Mouse (Mus musculus) olfactory bulb, adult 2 months (tissue): ENCODE measurements at regions not wholly inside any gene's neighbourhood (a gene's known extent, or its start where the extent isn't known, plus 50 kb on each side); places are given as distances from the start of the nearest gene placed in this dataset.

Experiments used
- CTCF ChIP-seq: fragments of 200-500 bp; IDR thresholded peaks from 2 replicates; pipeline ENCODE4 v1.5.1; 2012; ENCODE audit warnings: low read depth, mild to moderate bottlenecking, low read length, moderate library complexity; ENCODE audit not compliant: insufficient read depth
- POLR2A ChIP-seq: fragments of 200-500 bp; IDR thresholded peaks from 2 replicates; pipeline ENCODE4 v1.6.1; 2012; ENCODE audit warnings: mild to moderate bottlenecking, low read depth, low read length, moderate library complexity; ENCODE audit not compliant: insufficient read depth

DNA sequence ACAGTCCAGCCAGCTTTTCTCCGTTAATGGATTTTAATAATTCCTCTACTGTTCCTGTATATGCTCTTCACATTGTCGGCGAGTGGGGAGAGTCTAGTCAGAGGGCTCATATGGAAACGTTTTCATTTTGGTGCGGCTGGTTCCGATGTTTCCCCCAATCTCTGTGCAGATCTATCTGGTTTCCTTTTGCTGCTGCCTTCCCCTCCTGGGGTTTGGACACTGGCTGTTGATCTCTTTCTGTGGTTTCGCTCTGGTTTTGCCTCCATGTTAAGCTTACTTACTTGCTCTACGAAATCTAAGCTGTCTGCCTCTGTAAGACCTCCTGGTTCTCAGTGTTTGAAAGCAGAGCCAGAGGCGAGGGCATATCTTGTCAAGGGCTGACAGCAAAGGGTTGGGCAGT is 221.7 kb downstream of the Ndfip2 start:
- no peak for TF ChIP-seq POLR2A
- no peak for TF ChIP-seq CTCF
